Mouse (Mus musculus): ENCODE measurements at regions not wholly inside any gene's neighbourhood (a gene's known extent, or its start where the extent isn't known, plus 50 kb on each side); places are given as distances from the start of the nearest gene placed in this dataset.
A peak's percentile ranks its signal among the peaks of the same experiment; 100 is the strongest.

DNA sequence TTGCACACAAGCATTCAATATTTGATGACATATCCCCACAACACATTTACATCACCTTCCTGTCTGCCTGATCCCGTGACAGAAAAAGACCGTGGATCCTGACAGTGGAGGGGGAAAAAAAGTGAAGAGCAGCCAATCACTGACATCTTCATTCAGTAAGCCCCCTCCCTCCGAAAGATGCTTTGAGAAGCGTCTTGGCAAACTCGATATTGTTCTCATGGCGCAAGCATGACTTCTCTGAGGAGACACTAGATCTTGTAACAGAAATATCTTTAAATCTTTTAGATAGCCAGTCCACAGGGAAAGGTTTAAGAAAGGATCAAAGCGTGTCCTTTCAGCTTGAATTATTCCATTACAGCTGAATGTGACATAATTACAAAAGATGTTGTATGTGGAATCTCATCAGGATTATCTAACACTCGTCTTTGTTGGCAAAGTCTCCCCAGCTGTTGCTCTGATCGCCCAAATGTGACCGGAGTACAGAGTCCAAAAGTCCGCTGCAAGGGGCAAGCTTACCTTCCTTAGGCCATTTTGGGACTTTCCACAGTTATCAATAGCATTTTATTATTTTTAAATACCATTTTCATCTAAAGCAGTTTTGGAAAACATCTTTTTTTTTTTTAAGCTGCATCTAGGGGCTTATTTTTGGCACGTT, 95.8 kb upstream of the Pitx2 start:
- Histone ChIP-seq H3K4me1 (ENCODE audit: control insufficient read depth, insufficient read depth, low read length) (no peaks in the 10 kb centered on the region), H3K36me3 (ENCODE audit: control insufficient read depth, insufficient read depth, low read length) (no peaks in the 10 kb centered on the region), H3K4me3 (ENCODE audit: insufficient read depth, low read depth, low read length) (no peak overlapping the region), H3K27me3 (ENCODE audit: control insufficient read depth, insufficient read depth, low read length) (no peaks in the 10 kb centered on the region), H3K9ac (ENCODE audit: low read depth, low read length) (no peak overlapping the region), H3K79me2 (ENCODE audit: control insufficient read depth, insufficient read depth, low read length) (no peaks in the 10 kb centered on the region), H3K27ac (replicated peaks; ENCODE audit: insufficient read depth, low read depth, low read length) (no peak overlapping the region)
- WGBS = 78% methylated on average over 12 of the region's 12 CpGs
- peak; percentile 10 for DNase-seq (ENCODE audit: extremely low read depth, low read depth, low spot score)
- TF ChIP-seq POLR2A (IDR thresholded peaks at IDR 0.05; ENCODE audit: extremely low read depth, insufficient read depth, low read length) (no peak), CTCF (IDR thresholded peaks at IDR 0.05; ENCODE audit: low read depth, low read length) (no peak)

DNA sequence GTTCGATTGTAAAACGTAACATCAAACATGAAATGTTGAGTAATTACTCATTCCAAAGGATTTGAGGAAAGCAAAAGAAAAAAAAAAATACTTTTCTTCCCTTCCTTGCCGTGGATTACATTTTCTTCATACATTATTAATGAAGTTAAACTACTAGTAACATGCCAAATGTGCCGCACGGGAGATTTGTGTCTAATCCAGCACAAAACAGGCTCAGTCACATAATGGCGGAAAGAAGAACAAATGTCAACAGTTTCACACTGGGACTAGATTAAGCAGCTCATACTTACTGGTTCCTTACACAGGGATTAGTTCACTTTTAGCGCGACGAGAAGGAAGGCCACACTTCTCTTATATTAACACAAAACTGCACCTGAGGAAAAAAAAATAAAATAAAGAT, 94.9 kb upstream of the Pitx2 start:
- Histone ChIP-seq H3K4me3 (ENCODE audit: insufficient read depth, low read depth, low read length) (no peak overlapping the region), H3K36me3 (ENCODE audit: control insufficient read depth, insufficient read depth, low read length) (no peaks in the 10 kb centered on the region), H3K27ac (replicated peaks; ENCODE audit: insufficient read depth, low read depth, low read length) (no peak overlapping the region), H3K9ac (ENCODE audit: low read depth, low read length) (no peak overlapping the region), H3K27me3 (ENCODE audit: control insufficient read depth, insufficient read depth, low read length) (no peaks in the 10 kb centered on the region), H3K4me1 (ENCODE audit: control insufficient read depth, insufficient read depth, low read length) (no peaks in the 10 kb centered on the region), H3K79me2 (ENCODE audit: control insufficient read depth, insufficient read depth, low read length) (no peaks in the 10 kb centered on the region)
- WGBS = 87% methylated on average over 9 of the region's 9 CpGs
- TF ChIP-seq CTCF (IDR thresholded peaks at IDR 0.05; ENCODE audit: low read depth, low read length) = no peak
- no peak for TF ChIP-seq POLR2A (IDR thresholded peaks at IDR 0.05; ENCODE audit: extremely low read depth, insufficient read depth, low read length)
- DNase-seq (ENCODE audit: extremely low read depth, low read depth, low spot score) = no peak

DNA sequence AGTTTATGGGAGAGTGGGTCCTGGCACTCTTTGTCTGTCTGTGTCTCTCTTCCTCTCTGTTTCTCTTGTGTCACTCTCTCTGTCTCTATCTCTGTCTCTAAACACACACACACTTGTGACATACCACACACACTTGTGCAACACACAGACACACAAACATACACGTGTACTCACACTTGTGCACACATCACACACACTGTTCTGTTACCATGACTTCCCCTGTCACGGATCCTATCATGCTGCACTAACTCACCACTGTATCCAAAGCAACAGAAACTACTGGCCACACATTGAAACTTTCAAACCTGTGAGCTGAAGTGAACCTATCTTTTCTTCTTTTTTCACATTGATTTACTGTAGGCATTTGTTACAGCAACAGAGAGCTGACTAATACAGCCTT, 93.5 kb upstream of the Pitx2 start:
- Histone ChIP-seq H3K27ac (replicated peaks; ENCODE audit: insufficient read depth, low read depth, low read length) (no peak overlapping the region), H3K4me3 (ENCODE audit: insufficient read depth, low read depth, low read length) (no peak overlapping the region), H3K9ac (ENCODE audit: low read depth, low read length) (no peak overlapping the region), H3K79me2 (ENCODE audit: control insufficient read depth, insufficient read depth, low read length) (no peaks in the 10 kb centered on the region), H3K36me3 (ENCODE audit: control insufficient read depth, insufficient read depth, low read length) (no peaks in the 10 kb centered on the region), H3K27me3 (ENCODE audit: control insufficient read depth, insufficient read depth, low read length) (no peaks in the 10 kb centered on the region), H3K4me1 (ENCODE audit: control insufficient read depth, insufficient read depth, low read length) (no peaks in the 10 kb centered on the region)
- TF ChIP-seq CTCF (IDR thresholded peaks at IDR 0.05; ENCODE audit: low read depth, low read length) = no peak
- TF ChIP-seq POLR2A (IDR thresholded peaks at IDR 0.05; ENCODE audit: extremely low read depth, insufficient read depth, low read length) = no peak
- DNase-seq (ENCODE audit: extremely low read depth, low read depth, low spot score) = no peak
- 69% methylated on average over 2 of the region's 2 CpGs for WGBS

DNA sequence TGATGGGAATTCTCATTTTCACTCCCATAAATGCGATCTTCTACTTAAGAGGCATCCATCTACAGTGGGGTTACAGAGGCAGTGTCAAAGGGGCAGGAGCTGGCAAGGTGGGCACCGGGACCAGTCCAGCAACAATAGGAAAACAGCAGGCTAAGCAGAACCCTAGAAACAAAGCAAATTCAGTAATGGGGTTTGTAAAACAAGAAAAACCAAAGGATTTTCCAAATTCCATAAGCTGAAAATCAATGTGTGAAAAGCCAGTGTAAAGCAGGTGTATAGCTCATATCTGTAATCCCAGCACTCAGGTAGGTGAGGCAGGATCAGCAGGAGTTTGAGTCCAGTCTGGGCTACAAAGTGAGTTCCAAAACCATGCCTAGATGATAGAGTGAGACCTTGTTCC, 69.2 kb upstream of the Pitx2 start:
- Histone ChIP-seq H3K4me1 (ENCODE audit: control insufficient read depth, insufficient read depth, low read length) (no peaks in the 10 kb centered on the region), H3K27me3 (ENCODE audit: control insufficient read depth, insufficient read depth, low read length) (no peaks in the 10 kb centered on the region), H3K27ac (replicated peaks; ENCODE audit: insufficient read depth, low read depth, low read length) (no peak overlapping the region), H3K79me2 (ENCODE audit: control insufficient read depth, insufficient read depth, low read length) (no peaks in the 10 kb centered on the region), H3K36me3 (ENCODE audit: control insufficient read depth, insufficient read depth, low read length) (no peaks in the 10 kb centered on the region), H3K9ac (ENCODE audit: low read depth, low read length) (no peak overlapping the region), H3K4me3 (ENCODE audit: insufficient read depth, low read depth, low read length) (no peak overlapping the region)
- 89% methylated on average over 2 of the region's 2 CpGs for WGBS
- no peak for DNase-seq (ENCODE audit: extremely low read depth, low read depth, low spot score)
- TF ChIP-seq CTCF (IDR thresholded peaks at IDR 0.05; ENCODE audit: low read depth, low read length) (no peak), POLR2A (IDR thresholded peaks at IDR 0.05; ENCODE audit: extremely low read depth, insufficient read depth, low read length) (no peak)

DNA sequence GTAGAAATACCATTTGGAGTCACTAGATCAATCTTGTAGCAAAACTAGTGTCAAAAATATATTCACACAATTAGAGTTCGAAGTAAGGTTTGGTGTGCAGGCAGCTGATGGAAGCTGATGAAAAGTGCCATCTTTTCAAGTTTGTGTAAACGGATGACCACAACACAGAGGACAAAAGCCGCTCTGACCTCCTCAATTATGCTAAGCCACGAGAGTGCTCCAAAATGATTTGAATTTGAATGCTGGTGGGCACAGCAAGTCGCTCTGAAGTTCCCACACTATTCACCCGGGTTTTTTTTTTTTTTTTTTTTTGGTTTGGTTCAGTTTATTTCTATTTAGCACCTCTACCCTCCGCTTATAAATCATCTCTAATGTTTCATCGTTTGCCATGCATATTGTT, 68.5 kb upstream of the Pitx2 start:
- no peak overlapping the region for H3K27ac ChIP-seq (replicated peaks; ENCODE audit: insufficient read depth, low read depth, low read length)
- no peaks in the 10 kb centered on the region for H3K36me3 ChIP-seq (ENCODE audit: control insufficient read depth, insufficient read depth, low read length)
- H3K27me3 ChIP-seq (ENCODE audit: control insufficient read depth, insufficient read depth, low read length) = no peaks in the 10 kb centered on the region
- no peak overlapping the region for H3K4me3 ChIP-seq (ENCODE audit: insufficient read depth, low read depth, low read length)
- H3K79me2 ChIP-seq (ENCODE audit: control insufficient read depth, insufficient read depth, low read length) = no peaks in the 10 kb centered on the region
- no peak for DNase-seq (ENCODE audit: extremely low read depth, low read depth, low spot score)
- H3K4me1 ChIP-seq (ENCODE audit: control insufficient read depth, insufficient read depth, low read length) = no peaks in the 10 kb centered on the region
- no peak overlapping the region for H3K9ac ChIP-seq (ENCODE audit: low read depth, low read length)
- TF ChIP-seq CTCF (IDR thresholded peaks at IDR 0.05; ENCODE audit: low read depth, low read length) (no peak), POLR2A (IDR thresholded peaks at IDR 0.05; ENCODE audit: extremely low read depth, insufficient read depth, low read length) (no peak)
- WGBS = 65% methylated on average over 8 of the region's 8 CpGs

DNA sequence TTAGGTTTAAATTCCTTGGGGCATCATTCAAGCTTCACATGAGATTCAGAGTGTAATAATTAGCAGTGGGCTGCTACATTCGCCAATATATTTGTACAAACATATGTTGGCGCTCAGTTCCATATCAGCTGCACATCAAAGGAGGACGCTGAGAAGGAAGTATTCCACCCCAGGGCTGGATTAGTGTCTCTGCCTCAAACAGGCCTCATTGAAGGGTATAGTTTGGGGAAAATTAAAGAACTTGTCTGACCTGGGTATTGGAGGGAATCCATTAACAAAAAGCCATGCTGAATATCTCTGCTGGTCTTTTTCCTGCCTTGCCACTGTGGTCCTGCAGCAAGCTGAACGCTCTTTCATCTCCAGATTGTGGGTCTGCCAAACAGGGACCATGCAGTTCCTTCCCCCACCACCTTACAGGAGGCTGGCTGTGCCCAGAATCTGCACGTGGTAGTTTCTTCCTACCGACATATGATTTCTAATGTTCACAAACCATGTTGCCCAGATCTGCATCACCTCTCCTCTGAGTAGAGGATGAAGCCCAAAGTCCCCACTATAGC, 67.7 kb upstream of the Pitx2 start:
- Histone ChIP-seq H3K27me3 (ENCODE audit: control insufficient read depth, insufficient read depth, low read length) (no peaks in the 10 kb centered on the region), H3K4me1 (ENCODE audit: control insufficient read depth, insufficient read depth, low read length) (no peaks in the 10 kb centered on the region), H3K4me3 (ENCODE audit: insufficient read depth, low read depth, low read length) (no peak overlapping the region), H3K9ac (ENCODE audit: low read depth, low read length) (no peak overlapping the region), H3K79me2 (ENCODE audit: control insufficient read depth, insufficient read depth, low read length) (no peaks in the 10 kb centered on the region), H3K27ac (replicated peaks; ENCODE audit: insufficient read depth, low read depth, low read length) (no peak overlapping the region), H3K36me3 (ENCODE audit: control insufficient read depth, insufficient read depth, low read length) (no peaks in the 10 kb centered on the region)
- TF ChIP-seq POLR2A (IDR thresholded peaks at IDR 0.05; ENCODE audit: extremely low read depth, insufficient read depth, low read length) (no peak), CTCF (IDR thresholded peaks at IDR 0.05; ENCODE audit: low read depth, low read length) (no peak)
- no peak for DNase-seq (ENCODE audit: extremely low read depth, low read depth, low spot score)
- WGBS = 72% methylated on average over 6 of the region's 6 CpGs
